Mouse (Mus musculus): ENCODE measurements at regions not wholly inside any gene's neighbourhood (a gene's known extent, or its start where the extent isn't known, plus 50 kb on each side); places are given as distances from the start of the nearest gene placed in this dataset.
A peak's percentile ranks its signal among the peaks of the same experiment; 100 is the strongest.

DNA sequence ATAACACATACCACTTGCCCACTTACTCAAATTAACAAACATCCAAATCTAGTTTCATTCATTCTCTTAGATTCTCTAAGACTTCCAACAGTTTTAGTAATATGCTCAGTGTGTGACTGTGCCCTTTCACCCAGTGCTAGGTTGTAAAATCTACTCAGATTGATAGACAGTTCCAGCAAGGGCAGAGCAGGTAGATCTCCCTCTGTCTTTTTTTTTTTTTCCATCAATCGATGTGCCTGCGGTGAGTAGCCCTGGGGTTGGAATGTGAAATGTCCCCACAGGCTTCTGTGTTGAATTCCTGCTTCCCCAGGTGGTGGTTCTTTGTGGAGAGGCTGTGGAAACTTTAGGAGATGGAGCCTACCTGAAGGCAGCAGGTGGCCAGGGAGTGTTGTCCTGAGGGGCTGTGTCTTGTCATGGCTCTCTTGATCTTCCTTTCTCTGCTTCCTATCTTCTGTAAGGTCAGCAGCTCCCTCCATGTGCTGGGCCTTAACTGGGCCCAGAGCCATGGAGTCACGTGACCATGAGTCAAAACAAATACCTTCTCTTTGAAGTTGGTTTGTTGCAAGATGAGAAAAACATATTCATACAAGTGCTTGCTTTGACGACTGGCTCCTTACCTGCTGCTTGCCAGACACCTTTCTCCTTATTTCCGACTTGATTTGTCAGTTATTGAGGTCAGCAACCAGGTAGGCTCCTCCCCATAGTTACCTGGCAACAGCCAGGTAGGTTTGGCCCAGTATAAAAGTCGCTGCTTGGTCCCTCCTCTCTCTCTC, 394.5 kb downstream of the Etnk1 start:
- H3K36me3 ChIP-seq = no peaks in the 10 kb centered on the region
- H3K4me2 ChIP-seq (replicated peaks) = no peak overlapping the region
- WGBS = 69% methylated on average over 6 of the region's 6 CpGs
- no peak overlapping the region for H3K27ac ChIP-seq
- no peaks in the 10 kb centered on the region for H3K27me3 ChIP-seq
- no peak for ATAC-seq (ENCODE audit: insufficient number of reproducible peaks, insufficient read depth, low FRiP score, low TSS enrichment)
- H3K9me3 ChIP-seq = no peaks in the 10 kb centered on the region
- no peak overlapping the region for H3K9ac ChIP-seq
- no peaks in the 10 kb centered on the region for H3K4me1 ChIP-seq
- H3K4me3 ChIP-seq = no peak overlapping the region

DNA sequence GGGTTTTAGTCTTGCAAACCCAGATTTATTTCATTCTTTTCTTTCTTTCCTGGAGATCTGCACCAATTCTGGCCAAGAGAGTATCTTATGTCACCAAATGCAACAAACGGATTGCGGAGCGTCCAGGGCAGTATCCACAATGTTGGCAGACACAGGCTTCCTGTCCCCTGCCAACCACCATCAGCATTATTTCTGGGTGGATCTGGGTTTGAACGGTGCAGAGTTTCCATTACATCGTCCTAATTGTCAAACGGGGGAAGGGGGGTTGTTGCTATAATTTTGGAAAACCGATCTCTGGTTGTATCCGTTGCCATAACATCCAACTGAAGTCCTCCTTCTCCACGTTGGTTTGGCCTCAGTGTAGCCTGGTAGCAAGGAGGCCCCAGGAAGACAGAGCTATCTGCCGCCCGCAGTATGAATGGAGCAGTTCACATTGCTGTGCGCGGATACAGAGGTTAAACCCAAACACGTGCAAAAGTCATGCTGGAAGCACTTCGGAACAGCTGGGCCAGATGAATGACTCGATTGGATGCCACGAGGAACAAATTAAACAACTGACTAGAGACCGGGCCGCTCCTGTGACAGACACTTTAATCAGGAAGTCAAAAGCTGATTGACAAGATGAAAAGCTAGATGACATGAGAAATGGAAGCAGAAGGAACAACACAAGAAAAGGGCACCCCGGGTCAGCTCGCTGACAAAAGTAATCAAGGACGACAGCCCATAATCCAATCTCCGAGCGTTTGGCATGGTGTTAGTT, 404.5 kb downstream of the Etnk1 start:
- Histone ChIP-seq H3K9ac (no peak overlapping the region), H3K4me2 (replicated peaks) (0 out of 2 replicates have a peak overlapping the region, but pooled peaks have one; percentile 13), H3K4me1 (peaks cover 5% of the 10 kb centered on the region; the same call in 1 of the 2 replicates), H3K36me3 (no peaks in the 10 kb centered on the region), H3K27me3 (peaks cover 6% of the 10 kb centered on the region; the same call in 1 of the 2 replicates), H3K9me3 (0 out of 2 replicates have a peak, but pooled peaks cover 3% of the 10 kb centered on the region), H3K27ac (no peak overlapping the region; the same call in 1 of the 2 replicates), H3K4me3 (no peak overlapping the region)
- WGBS = 35% methylated on average over 24 of the region's 24 CpGs
- 0 out of 2 replicates have a peak, but pooled peaks have one; percentile 64 for ATAC-seq (ENCODE audit: insufficient number of reproducible peaks, insufficient read depth, low FRiP score, low TSS enrichment)

DNA sequence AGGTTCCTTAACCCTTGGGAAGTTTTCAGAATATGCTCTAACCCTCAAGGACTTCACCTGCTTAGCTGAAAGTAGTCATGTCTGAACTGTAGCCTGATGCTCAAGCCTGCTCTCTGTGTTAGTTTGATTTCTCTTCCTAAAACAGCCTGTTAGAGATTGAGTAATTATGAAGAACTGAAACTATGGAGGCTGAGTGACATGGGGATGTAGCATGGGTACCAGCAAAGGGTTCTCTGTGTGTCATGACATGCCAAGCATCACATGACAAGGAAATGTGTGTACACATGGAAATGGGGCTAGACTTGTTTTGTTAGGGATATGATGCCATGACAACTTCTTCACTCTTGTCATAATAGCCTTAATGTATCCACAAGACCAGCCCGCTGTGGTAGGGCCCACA, 412.2 kb downstream of the Etnk1 start:
- Histone ChIP-seq H3K4me2 (replicated peaks) (no peak overlapping the region), H3K9me3 (no peaks in the 10 kb centered on the region), H3K27ac (no peak overlapping the region), H3K4me3 (no peak overlapping the region), H3K9ac (no peak overlapping the region), H3K4me1 (no peaks in the 10 kb centered on the region), H3K36me3 (no peaks in the 10 kb centered on the region), H3K27me3 (0 out of 2 replicates have a peak, but pooled peaks cover 8% of the 10 kb centered on the region)
- ATAC-seq (ENCODE audit: insufficient number of reproducible peaks, insufficient read depth, low FRiP score, low TSS enrichment) = no peak
- WGBS = 87% methylated on average over 1 of the region's 1 CpGs

DNA sequence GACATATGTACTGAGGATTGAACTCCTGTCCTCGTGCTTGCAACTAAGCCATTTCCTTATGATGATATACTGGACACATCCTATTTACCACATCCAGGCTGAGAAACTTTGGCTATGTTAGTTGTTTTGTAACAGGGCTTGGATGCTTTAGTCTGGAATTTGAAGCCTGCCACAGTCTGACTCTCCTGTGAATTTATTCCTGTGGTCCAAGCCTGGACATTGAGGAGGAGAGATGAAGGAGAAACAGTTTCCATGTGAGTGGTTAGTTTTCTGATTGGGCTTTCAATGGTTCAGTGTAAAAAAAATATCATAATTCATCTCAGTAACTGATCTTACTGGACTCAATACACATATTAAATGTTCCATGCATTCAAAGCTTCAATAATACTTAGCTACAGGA, 422.6 kb downstream of the Etnk1 start:
- no peaks in the 10 kb centered on the region for H3K9me3 ChIP-seq
- H3K27ac ChIP-seq = no peak overlapping the region
- no peaks in the 10 kb centered on the region for H3K4me1 ChIP-seq
- H3K27me3 ChIP-seq = 0 out of 2 replicates have a peak, but pooled peaks cover 3% of the 10 kb centered on the region
- WGBS = 81% methylated on average over 1 of the region's 1 CpGs
- H3K9ac ChIP-seq = no peak overlapping the region
- H3K4me2 ChIP-seq (replicated peaks) = no peak overlapping the region
- H3K36me3 ChIP-seq = no peaks in the 10 kb centered on the region
- no peak overlapping the region for H3K4me3 ChIP-seq
- ATAC-seq (ENCODE audit: insufficient number of reproducible peaks, insufficient read depth, low FRiP score, low TSS enrichment) = no peak

DNA sequence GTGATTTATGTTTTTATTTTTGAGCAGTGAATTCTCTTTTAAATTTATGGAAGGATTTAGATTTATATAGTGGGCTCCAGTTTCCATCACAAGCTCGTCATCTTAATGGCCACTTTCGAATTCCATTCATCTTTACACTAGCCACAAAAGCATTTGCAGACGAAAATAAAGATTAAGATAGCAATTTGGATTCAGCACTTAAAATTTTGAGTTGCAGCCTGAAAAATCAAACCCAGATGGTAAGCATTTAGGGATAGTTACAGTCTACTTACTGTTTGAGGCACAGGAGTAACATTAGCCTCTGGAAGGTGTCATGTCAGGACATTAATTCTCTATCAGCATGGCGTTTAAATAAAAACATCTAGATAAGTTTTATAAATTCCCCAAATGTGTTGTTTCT, 423.2 kb downstream of the Etnk1 start:
- H3K27me3 ChIP-seq = 0 out of 2 replicates have a peak, but pooled peaks cover 3% of the 10 kb centered on the region
- H3K9ac ChIP-seq = no peak overlapping the region
- no peaks in the 10 kb centered on the region for H3K36me3 ChIP-seq
- no peak overlapping the region for H3K27ac ChIP-seq
- no peaks in the 10 kb centered on the region for H3K4me1 ChIP-seq
- no peak overlapping the region for H3K4me3 ChIP-seq
- 36% methylated on average over 4 of the region's 4 CpGs for WGBS
- no peaks in the 10 kb centered on the region for H3K9me3 ChIP-seq
- H3K4me2 ChIP-seq (replicated peaks) = no peak overlapping the region
- ATAC-seq (ENCODE audit: insufficient number of reproducible peaks, insufficient read depth, low FRiP score, low TSS enrichment) = no peak

DNA sequence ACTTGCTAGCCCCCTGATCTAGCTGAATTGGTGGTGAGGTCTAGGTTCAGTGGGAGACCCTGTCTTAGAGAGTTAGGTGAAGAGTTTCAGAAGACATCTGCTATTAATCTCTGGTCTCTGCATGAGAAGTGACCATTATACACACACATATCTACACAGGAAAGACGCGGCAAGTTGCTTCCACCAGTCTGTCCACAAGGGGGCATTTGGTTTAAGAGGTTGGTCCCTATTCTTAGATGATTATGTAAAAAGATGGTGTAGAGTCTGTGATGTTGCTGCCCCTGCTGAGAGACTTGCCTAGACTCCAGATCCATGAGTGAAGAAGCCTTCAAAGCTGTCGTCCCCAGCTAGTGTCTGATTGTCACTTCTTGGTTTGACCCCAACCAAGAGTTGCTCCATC, 425.5 kb downstream of the Etnk1 start:
- WGBS = 89% methylated on average over 3 of the region's 3 CpGs
- ATAC-seq (ENCODE audit: insufficient number of reproducible peaks, insufficient read depth, low FRiP score, low TSS enrichment) = no peak

DNA sequence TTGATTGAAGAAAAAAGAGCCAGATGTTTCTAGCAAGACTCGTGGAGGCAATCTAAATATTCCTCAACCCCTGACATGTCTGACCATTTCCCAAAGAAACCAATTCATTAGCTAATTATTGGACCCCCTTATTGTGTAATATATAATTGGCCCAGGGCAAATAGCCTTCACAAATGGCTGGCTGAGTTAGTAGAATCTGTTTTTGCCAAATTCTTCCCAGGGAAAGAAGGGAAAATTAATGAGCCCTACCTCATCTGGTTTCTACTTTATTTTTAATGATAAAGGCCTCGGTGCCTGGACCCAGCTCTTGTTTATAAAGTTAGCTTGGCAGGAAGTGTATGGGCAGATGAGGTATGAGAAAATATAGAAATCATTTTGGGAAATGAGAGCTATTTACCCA, 428.5 kb downstream of the Etnk1 start:
- H3K9ac ChIP-seq = no peak overlapping the region
- no peaks in the 10 kb centered on the region for H3K36me3 ChIP-seq
- 0 out of 2 replicates have a peak, but pooled peaks cover 3% of the 10 kb centered on the region for H3K27me3 ChIP-seq
- H3K4me1 ChIP-seq = no peaks in the 10 kb centered on the region
- H3K4me2 ChIP-seq (replicated peaks) = no peak overlapping the region
- H3K9me3 ChIP-seq = no peaks in the 10 kb centered on the region
- H3K27ac ChIP-seq = no peak overlapping the region
- no peak overlapping the region for H3K4me3 ChIP-seq
- 50% methylated on average over 2 of the region's 2 CpGs for WGBS
- no peak for ATAC-seq (ENCODE audit: insufficient number of reproducible peaks, insufficient read depth, low FRiP score, low TSS enrichment)

More for the DNA sequence above, 425.5 kb downstream of the Etnk1 start:
- Histone ChIP-seq H3K27ac (no peak overlapping the region), H3K4me2 (replicated peaks) (no peak overlapping the region), H3K9me3 (no peaks in the 10 kb centered on the region), H3K4me1 (no peaks in the 10 kb centered on the region), H3K4me3 (no peak overlapping the region), H3K27me3 (0 out of 2 replicates have a peak, but pooled peaks cover 3% of the 10 kb centered on the region), H3K36me3 (no peaks in the 10 kb centered on the region), H3K9ac (no peak overlapping the region)

DNA sequence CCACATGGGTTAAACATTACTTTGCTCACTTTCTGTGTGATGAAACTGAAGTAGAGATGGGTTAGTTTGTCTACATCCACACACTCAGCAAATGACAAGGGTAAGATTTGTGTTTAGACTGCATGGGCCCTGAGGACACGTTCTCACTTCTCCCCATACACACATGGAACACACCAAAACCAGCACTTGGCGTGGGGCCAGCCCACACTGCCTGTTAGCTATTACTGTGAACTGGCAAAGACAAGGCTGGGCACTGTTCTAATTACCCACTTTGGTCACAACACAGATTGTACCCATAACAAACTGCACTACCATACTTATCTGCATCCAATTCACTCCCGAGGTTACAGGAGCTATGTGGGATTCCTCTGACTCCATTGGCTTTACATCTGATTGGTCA, 430.4 kb downstream of the Etnk1 start:
- Histone ChIP-seq H3K27ac (no peak overlapping the region), H3K9ac (no peak overlapping the region), H3K9me3 (no peaks in the 10 kb centered on the region), H3K4me3 (no peak overlapping the region), H3K4me1 (no peaks in the 10 kb centered on the region), H3K36me3 (no peaks in the 10 kb centered on the region), H3K27me3 (no peaks in the 10 kb centered on the region), H3K4me2 (replicated peaks) (no peak overlapping the region)
- no peak for ATAC-seq (ENCODE audit: insufficient number of reproducible peaks, insufficient read depth, low FRiP score, low TSS enrichment)
- 63% methylated on average over 3 of the region's 3 CpGs for WGBS

DNA sequence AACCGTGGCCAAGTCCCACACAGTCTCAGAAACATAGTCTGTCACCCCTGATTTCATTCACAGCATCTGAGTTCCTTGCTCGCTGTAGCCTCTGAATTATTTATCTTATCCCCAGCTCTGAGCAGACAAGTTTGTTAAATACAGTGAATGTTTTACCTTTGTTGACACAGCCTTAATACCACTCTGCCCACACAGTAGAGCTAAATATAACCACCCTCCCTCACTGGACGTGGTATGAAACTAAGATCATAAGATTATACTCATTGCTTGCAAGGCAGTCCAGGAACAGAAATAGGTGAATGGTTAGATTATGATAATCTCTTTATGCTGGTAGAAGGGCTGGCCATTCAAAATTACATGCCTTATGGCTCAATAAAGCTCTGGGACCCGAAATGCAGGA, 431.9 kb downstream of the Etnk1 start:
- H3K4me1 ChIP-seq = no peaks in the 10 kb centered on the region
- WGBS = 69% methylated on average over 4 of the region's 4 CpGs
- H3K27ac ChIP-seq = no peak overlapping the region
- no peak overlapping the region for H3K9ac ChIP-seq
- H3K27me3 ChIP-seq = no peaks in the 10 kb centered on the region
- no peak overlapping the region for H3K4me2 ChIP-seq (replicated peaks)
- no peak for ATAC-seq (ENCODE audit: insufficient number of reproducible peaks, insufficient read depth, low FRiP score, low TSS enrichment)
- H3K36me3 ChIP-seq = no peaks in the 10 kb centered on the region
- H3K9me3 ChIP-seq = no peaks in the 10 kb centered on the region
- no peak overlapping the region for H3K4me3 ChIP-seq

DNA sequence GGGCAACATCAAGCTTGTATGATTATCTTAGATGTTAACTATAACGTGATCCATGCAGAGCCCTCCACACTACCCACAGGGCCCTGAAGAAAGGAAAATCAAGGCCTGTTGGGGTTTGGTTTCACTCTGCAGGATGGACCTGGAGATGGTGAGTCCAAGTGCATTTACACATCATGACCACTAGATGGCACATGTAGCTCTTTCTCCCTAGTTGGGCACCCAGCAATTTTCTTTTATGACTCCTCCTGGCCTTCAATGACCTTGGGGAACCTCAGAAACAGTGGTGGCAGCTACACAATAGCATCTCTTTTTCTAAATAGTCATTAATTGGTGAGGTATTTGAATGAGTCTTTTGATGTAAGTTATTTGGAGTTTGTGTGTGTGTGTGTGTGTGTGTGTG, 442.1 kb downstream of the Etnk1 start:
- Histone ChIP-seq H3K9ac (no peak overlapping the region), H3K27me3 (no peaks in the 10 kb centered on the region), H3K9me3 (no peaks in the 10 kb centered on the region), H3K4me1 (no peaks in the 10 kb centered on the region; the same call in 1 of the 2 replicates), H3K4me3 (no peak overlapping the region), H3K36me3 (no peaks in the 10 kb centered on the region), H3K27ac (no peak overlapping the region), H3K4me2 (replicated peaks) (no peak overlapping the region)
- 78% methylated on average over 1 of the region's 1 CpGs for WGBS
- ATAC-seq (ENCODE audit: insufficient number of reproducible peaks, insufficient read depth, low FRiP score, low TSS enrichment) = no peak

DNA sequence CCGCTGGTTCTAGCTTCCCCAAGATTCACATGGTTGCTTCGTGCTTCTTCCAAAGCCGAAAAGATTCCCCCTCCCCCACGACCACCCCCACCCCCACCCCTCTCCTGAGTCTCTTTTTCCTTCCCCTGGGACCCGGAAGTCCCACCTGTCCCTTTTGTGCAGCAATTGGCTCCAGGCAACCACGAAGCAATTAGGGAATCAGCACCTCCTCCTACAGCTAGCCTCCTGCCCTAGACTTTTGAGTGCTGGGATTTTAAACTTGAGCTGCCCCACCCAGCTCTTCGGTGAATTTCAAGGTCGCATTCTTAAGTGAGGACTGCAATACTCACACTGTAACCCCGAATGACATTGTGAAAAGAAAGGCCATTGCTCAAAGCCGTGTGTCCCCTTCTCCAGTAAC, 445.9 kb downstream of the Etnk1 start:
- no peak overlapping the region for H3K4me3 ChIP-seq
- H3K4me1 ChIP-seq = no peaks in the 10 kb centered on the region
- no peaks in the 10 kb centered on the region for H3K36me3 ChIP-seq
- WGBS = 76% methylated on average over 10 of the region's 10 CpGs
- no peak overlapping the region for H3K27ac ChIP-seq
- no peak overlapping the region for H3K9ac ChIP-seq
- H3K4me2 ChIP-seq (replicated peaks) = no peak overlapping the region
- no peak for ATAC-seq (ENCODE audit: insufficient number of reproducible peaks, insufficient read depth, low FRiP score, low TSS enrichment)
- no peaks in the 10 kb centered on the region for H3K9me3 ChIP-seq
- H3K27me3 ChIP-seq = no peaks in the 10 kb centered on the region
